Mouse (Mus musculus): ENCODE data around the gene Gucy2e. TPM values are rescaled to one million over a fixed set of nuclear protein-coding genes. Genes with fewer than 3 reads are reported as not detected.
A peak's percentile ranks its signal among the peaks of the same experiment; 100 is the strongest.

Gucy2e gene
- polyA plus RNA-seq, 1 experiment from 2014 or later: not detected

- ATAC-seq (ENCODE audit: low FRiP score): no peak
- 85% methylated on average over 1 of the region's 1 CpGs for WGBS
- no peak for DNase-seq (ENCODE audit: low spot score)
Measured at GRCm38 (mm10) chr11:69199251-69199650, 37.6 kb downstream of the Gucy2e start.

GRCm38 (mm10) chr11:69197743-69198142 lies 39.1 kb downstream of the Gucy2e start, which contains the start of gene Alox8:
Gene Alox8 (minus strand): TSS chr11:69197843.
- Histone ChIP-seq H3K9ac (ENCODE audit: low read depth, low read length) (0 out of 2 replicates have a peak within 1 kb of the TSS, but pooled peaks have one; percentile 20), H3K4me3 (ENCODE audit: low read depth, low read length) (no peak within 1 kb of the TSS), H3K27me3 (ENCODE audit: control insufficient read depth, insufficient read depth, low read length) (peaks cover 17% of the 10 kb centered on the region), H3K9me3 (ENCODE audit: control insufficient read depth, low read length) (no peaks in the 10 kb centered on the region), H3K4me1 (replicated peaks; ENCODE audit: control insufficient read depth, insufficient read depth, low read length) (no peaks in the 10 kb centered on the region), H3K4me2 (replicated peaks; ENCODE audit: low read depth, low read length) (peak within 1 kb of the TSS; percentile 25), H3K36me3 (ENCODE audit: control insufficient read depth, insufficient read depth, low read length) (no peaks in the 10 kb centered on the region), H3K27ac (ENCODE audit: low read depth, low read length) (no peak within 1 kb of the TSS)
- ATAC-seq (ENCODE audit: low FRiP score): no peak
- no peak for DNase-seq (ENCODE audit: low spot score)
- 30% methylated on average over 6 of the region's 6 CpGs for WGBS

More at GRCm38 (mm10) chr11:69199251-69199650, 37.6 kb downstream of the Gucy2e start:
- no peak overlapping the region for H3K4me3 ChIP-seq (ENCODE audit: low read depth, low read length)
- no peaks in the 10 kb centered on the region for H3K4me1 ChIP-seq (replicated peaks; ENCODE audit: control insufficient read depth, insufficient read depth, low read length)
- peaks cover 17% of the 10 kb centered on the region for H3K27me3 ChIP-seq (ENCODE audit: control insufficient read depth, insufficient read depth, low read length)
- no peak overlapping the region for H3K27ac ChIP-seq (ENCODE audit: low read depth, low read length)
- H3K9ac ChIP-seq (ENCODE audit: low read depth, low read length): no peak overlapping the region
- H3K9me3 ChIP-seq (ENCODE audit: control insufficient read depth, low read length): no peaks in the 10 kb centered on the region
- no peaks in the 10 kb centered on the region for H3K36me3 ChIP-seq (ENCODE audit: control insufficient read depth, insufficient read depth, low read length)
- H3K4me2 ChIP-seq (replicated peaks; ENCODE audit: low read depth, low read length): no peak overlapping the region

GRCm38 (mm10) chr11:69197194-69197593 lies 39.6 kb downstream of the Gucy2e start:
- no peak overlapping the region for H3K27ac ChIP-seq (ENCODE audit: low read depth, low read length)
- H3K9ac ChIP-seq (ENCODE audit: low read depth, low read length): 0 out of 2 replicates have a peak overlapping the region, but pooled peaks have one; percentile 20
- no peaks in the 10 kb centered on the region for H3K9me3 ChIP-seq (ENCODE audit: control insufficient read depth, low read length)
- no peaks in the 10 kb centered on the region for H3K4me1 ChIP-seq (replicated peaks; ENCODE audit: control insufficient read depth, insufficient read depth, low read length)
- WGBS: 5% methylated on average over 14 of the region's 14 CpGs
- peaks cover 17% of the 10 kb centered on the region for H3K27me3 ChIP-seq (ENCODE audit: control insufficient read depth, insufficient read depth, low read length)
- no peaks in the 10 kb centered on the region for H3K36me3 ChIP-seq (ENCODE audit: control insufficient read depth, insufficient read depth, low read length)
- peak; percentile 6 for DNase-seq (ENCODE audit: low spot score)
- peak overlapping the region; percentile 25 for H3K4me2 ChIP-seq (replicated peaks; ENCODE audit: low read depth, low read length)
- no peak for ATAC-seq (ENCODE audit: low FRiP score)
- H3K4me3 ChIP-seq (ENCODE audit: low read depth, low read length): no peak overlapping the region

- H3K9me3 ChIP-seq (ENCODE audit: control insufficient read depth, low read length): no peaks in the 10 kb centered on the region
- H3K9ac ChIP-seq (ENCODE audit: low read depth, low read length): no peak overlapping the region
- no peak overlapping the region for H3K4me3 ChIP-seq (ENCODE audit: low read depth, low read length)
Measured at GRCm38 (mm10) chr11:69196766-69197165, 40.1 kb downstream of the Gucy2e start.

GRCm38 (mm10) chr11:69192840-69193239 lies 44.0 kb downstream of the Gucy2e start:
- Histone ChIP-seq H3K9ac (ENCODE audit: low read depth, low read length) (no peak overlapping the region), H3K27ac (ENCODE audit: low read depth, low read length) (no peak overlapping the region), H3K4me1 (replicated peaks; ENCODE audit: control insufficient read depth, insufficient read depth, low read length) (no peaks in the 10 kb centered on the region), H3K4me3 (ENCODE audit: low read depth, low read length) (no peak overlapping the region), H3K36me3 (ENCODE audit: control insufficient read depth, insufficient read depth, low read length) (no peaks in the 10 kb centered on the region), H3K4me2 (replicated peaks; ENCODE audit: low read depth, low read length) (no peak overlapping the region), H3K27me3 (ENCODE audit: control insufficient read depth, insufficient read depth, low read length) (peaks cover 16% of the 10 kb centered on the region), H3K9me3 (ENCODE audit: control insufficient read depth, low read length) (no peaks in the 10 kb centered on the region)
- no peak for ATAC-seq (ENCODE audit: low FRiP score)
- 5% methylated on average over 1 of the region's 1 CpGs for WGBS
- DNase-seq (ENCODE audit: low spot score): peak; percentile 66

More at GRCm38 (mm10) chr11:69196766-69197165, 40.1 kb downstream of the Gucy2e start:
- peak; percentile 5 for DNase-seq (ENCODE audit: low spot score)
- peak overlapping the region; percentile 25; the same call in 1 of the 2 replicates for H3K4me2 ChIP-seq (replicated peaks; ENCODE audit: low read depth, low read length)
- no peaks in the 10 kb centered on the region for H3K36me3 ChIP-seq (ENCODE audit: control insufficient read depth, insufficient read depth, low read length)
- no peak overlapping the region for H3K27ac ChIP-seq (ENCODE audit: low read depth, low read length)
- no peak for ATAC-seq (ENCODE audit: low FRiP score)
- 2% methylated on average over 5 of the region's 5 CpGs for WGBS
- peaks cover 17% of the 10 kb centered on the region for H3K27me3 ChIP-seq (ENCODE audit: control insufficient read depth, insufficient read depth, low read length)
- no peaks in the 10 kb centered on the region for H3K4me1 ChIP-seq (replicated peaks; ENCODE audit: control insufficient read depth, insufficient read depth, low read length)

- H3K27me3 ChIP-seq (ENCODE audit: control insufficient read depth, insufficient read depth, low read length): no peaks in the 10 kb centered on the region
- no peak for ATAC-seq (ENCODE audit: low FRiP score)
- no peaks in the 10 kb centered on the region for H3K36me3 ChIP-seq (ENCODE audit: control insufficient read depth, insufficient read depth, low read length)
- H3K4me1 ChIP-seq (replicated peaks; ENCODE audit: control insufficient read depth, insufficient read depth, low read length): no peaks in the 10 kb centered on the region
- H3K4me3 ChIP-seq (ENCODE audit: low read depth, low read length): no peak overlapping the region
- no peak for DNase-seq (ENCODE audit: low spot score)
- H3K9me3 ChIP-seq (ENCODE audit: control insufficient read depth, low read length): no peaks in the 10 kb centered on the region
- no peak overlapping the region for H3K9ac ChIP-seq (ENCODE audit: low read depth, low read length)
- WGBS: 83% methylated on average over 6 of the region's 6 CpGs
- H3K4me2 ChIP-seq (replicated peaks; ENCODE audit: low read depth, low read length): no peak overlapping the region
- H3K27ac ChIP-seq (ENCODE audit: low read depth, low read length): no peak overlapping the region
Measured at GRCm38 (mm10) chr11:69185936-69186335, 50.9 kb downstream of the Gucy2e start.

GRCm38 (mm10) chr11:69185031-69185430 lies 51.8 kb downstream of the Gucy2e start:
- 91% methylated on average over 5 of the region's 5 CpGs for WGBS
- H3K4me1 ChIP-seq (replicated peaks; ENCODE audit: control insufficient read depth, insufficient read depth, low read length): no peaks in the 10 kb centered on the region
- no peak overlapping the region for H3K9ac ChIP-seq (ENCODE audit: low read depth, low read length)
- H3K9me3 ChIP-seq (ENCODE audit: control insufficient read depth, low read length): no peaks in the 10 kb centered on the region
- ATAC-seq (ENCODE audit: low FRiP score): no peak
- H3K4me2 ChIP-seq (replicated peaks; ENCODE audit: low read depth, low read length): no peak overlapping the region
- H3K27me3 ChIP-seq (ENCODE audit: control insufficient read depth, insufficient read depth, low read length): no peaks in the 10 kb centered on the region
- DNase-seq (ENCODE audit: low spot score): no peak
- H3K27ac ChIP-seq (ENCODE audit: low read depth, low read length): no peak overlapping the region
- H3K4me3 ChIP-seq (ENCODE audit: low read depth, low read length): no peak overlapping the region
- no peaks in the 10 kb centered on the region for H3K36me3 ChIP-seq (ENCODE audit: control insufficient read depth, insufficient read depth, low read length)

GRCm38 (mm10) chr11:69180120-69180519 lies 56.7 kb downstream of the Gucy2e start:
- Histone ChIP-seq H3K27ac (ENCODE audit: low read depth, low read length) (no peak overlapping the region), H3K4me2 (replicated peaks; ENCODE audit: low read depth, low read length) (no peak overlapping the region), H3K4me3 (ENCODE audit: low read depth, low read length) (no peak overlapping the region), H3K36me3 (ENCODE audit: control insufficient read depth, insufficient read depth, low read length) (no peaks in the 10 kb centered on the region), H3K9ac (ENCODE audit: low read depth, low read length) (no peak overlapping the region), H3K9me3 (ENCODE audit: control insufficient read depth, low read length) (no peaks in the 10 kb centered on the region), H3K4me1 (replicated peaks; ENCODE audit: control insufficient read depth, insufficient read depth, low read length) (no peaks in the 10 kb centered on the region), H3K27me3 (ENCODE audit: control insufficient read depth, insufficient read depth, low read length) (no peaks in the 10 kb centered on the region)
- ATAC-seq (ENCODE audit: low FRiP score): no peak
- 85% methylated on average over 4 of the region's 4 CpGs for WGBS
- DNase-seq (ENCODE audit: low spot score): no peak

GRCm38 (mm10) chr11:69179512-69179911 lies 57.3 kb downstream of the Gucy2e start:
- H3K4me3 ChIP-seq (ENCODE audit: low read depth, low read length): no peak overlapping the region
- no peaks in the 10 kb centered on the region for H3K9me3 ChIP-seq (ENCODE audit: control insufficient read depth, low read length)
- ATAC-seq (ENCODE audit: low FRiP score): no peak
- no peak for DNase-seq (ENCODE audit: low spot score)
- no peaks in the 10 kb centered on the region for H3K36me3 ChIP-seq (ENCODE audit: control insufficient read depth, insufficient read depth, low read length)
- WGBS: 59% methylated on average over 3 of the region's 3 CpGs
- no peak overlapping the region for H3K27ac ChIP-seq (ENCODE audit: low read depth, low read length)
- H3K4me2 ChIP-seq (replicated peaks; ENCODE audit: low read depth, low read length): no peak overlapping the region
- H3K9ac ChIP-seq (ENCODE audit: low read depth, low read length): no peak overlapping the region
- no peaks in the 10 kb centered on the region for H3K27me3 ChIP-seq (ENCODE audit: control insufficient read depth, insufficient read depth, low read length)
- H3K4me1 ChIP-seq (replicated peaks; ENCODE audit: control insufficient read depth, insufficient read depth, low read length): no peaks in the 10 kb centered on the region
